Mouse (Mus musculus) liver, adult (tissue): ENCODE data around the gene Zfp574.

Experiments
- GATA4 ChIP-seq: IDR thresholded peaks from 2 replicates; pipeline ENCODE4 v1.6.1; 2014; ENCODE audit warnings: mild to moderate bottlenecking, low read length; ENCODE audit not compliant: insufficient replicate concordance

Gene Zfp574

GRCm38 (mm10) chr7:25071979-25072715 is at the start of gene Zfp574, which contains the start of gene Grik5:
TSS of gene Zfp574 (plus strand) at chr7:25072567.
TSS of gene Grik5 (minus strand) at chr7:25072346.
- TF ChIP-seq GATA4 = no peak

GRCm38 (mm10) chr7:25025855-25026439 is 46.4 kb upstream of the Zfp574 start:
- peak; percentile 68; the same call in 1 of the 2 replicates for TF ChIP-seq GATA4

GRCm38 (mm10) chr7:25026452-25026851 is 45.9 kb upstream of the Zfp574 start:
- no peak for TF ChIP-seq GATA4

GRCm38 (mm10) chr7:25030032-25030753 is 42.2 kb upstream of the Zfp574 start:
- TF ChIP-seq GATA4 = no peak

GRCm38 (mm10) chr7:25031528-25031927 is 40.8 kb upstream of the Zfp574 start:
- no peak for TF ChIP-seq GATA4

- TF ChIP-seq GATA4 = no peak
Observed at GRCm38 (mm10) chr7:25034796-25035195, 37.6 kb upstream of the Zfp574 start.

- TF ChIP-seq GATA4 = no peak
Observed at GRCm38 (mm10) chr7:25035916-25036315, 36.5 kb upstream of the Zfp574 start.

GRCm38 (mm10) chr7:25041921-25042320 is 30.4 kb upstream of the Zfp574 start:
- TF ChIP-seq GATA4 = no peak

- no peak for TF ChIP-seq GATA4
Observed at GRCm38 (mm10) chr7:25047363-25047762, 25.0 kb upstream of the Zfp574 start.

GRCm38 (mm10) chr7:25049295-25049930 is 23.0 kb upstream of the Zfp574 start:
- TF ChIP-seq GATA4 = no peak

GRCm38 (mm10) chr7:25052587-25052986 is 19.8 kb upstream of the Zfp574 start:
- no peak for TF ChIP-seq GATA4

GRCm38 (mm10) chr7:25056951-25057350 is 15.4 kb upstream of the Zfp574 start:
- TF ChIP-seq GATA4 = no peak

GRCm38 (mm10) chr7:25057888-25058287 is 14.5 kb upstream of the Zfp574 start:
- no peak for TF ChIP-seq GATA4

GRCm38 (mm10) chr7:25058394-25058793 is 14.0 kb upstream of the Zfp574 start:
- no peak for TF ChIP-seq GATA4

GRCm38 (mm10) chr7:25058836-25059235 is 13.5 kb upstream of the Zfp574 start:
- no peak for TF ChIP-seq GATA4
